Mouse (Mus musculus): ENCODE data around the gene Rhoj. TPM values are rescaled to one million over a fixed set of nuclear protein-coding genes. Genes with fewer than 3 reads are reported as not detected.

Rhoj gene
- 84.9 and 92.2 TPM in 2 replicates for polyA plus RNA-seq (2012; rRNA removed)

GRCm38 (mm10) chr12:75307961-75308951, at the start of gene Rhoj:
TSS of gene Rhoj (plus strand) at chr12:75308322.
- H3K4me1 ChIP-seq (ENCODE audit: control insufficient read depth, insufficient read depth, low read length): peaks cover 4% of the 10 kb centered on the region; the same call in 1 of the 2 replicates
- TF ChIP-seq POLR2A (IDR thresholded peaks at IDR 0.05; ENCODE audit: borderline replicate concordance, extremely low read depth, low read depth, low read length) (0 out of 2 replicates have a peak, but pooled peaks have one; percentile 31), CTCF (IDR thresholded peaks at IDR 0.05; ENCODE audit: insufficient read depth, low read length) (no peak)
- peak; percentile 67 for DNase-seq
- WGBS: under 1% methylated on average over 34 of the region's 34 CpGs
- peak within 1 kb of the TSS; percentile 79 for H3K4me3 ChIP-seq (replicated peaks; ENCODE audit: extremely low read depth, low read depth, low read length)

GRCm38 (mm10) chr12:75271726-75272125, 36.4 kb upstream of the Rhoj start:
- H3K4me1 ChIP-seq (ENCODE audit: control insufficient read depth, insufficient read depth, low read length): no peaks in the 10 kb centered on the region
- WGBS: 19% methylated on average over 4 of the region's 4 CpGs
- no peak overlapping the region for H3K4me3 ChIP-seq (replicated peaks; ENCODE audit: extremely low read depth, low read depth, low read length)
- no peak for TF ChIP-seq POLR2A (IDR thresholded peaks at IDR 0.05; ENCODE audit: borderline replicate concordance, extremely low read depth, low read depth, low read length)
- no peak for TF ChIP-seq CTCF (IDR thresholded peaks at IDR 0.05; ENCODE audit: insufficient read depth, low read length)
- no peak for DNase-seq

GRCm38 (mm10) chr12:75275730-75276129, 32.4 kb upstream of the Rhoj start:
- TF ChIP-seq POLR2A (IDR thresholded peaks at IDR 0.05; ENCODE audit: borderline replicate concordance, extremely low read depth, low read depth, low read length): no peak
- TF ChIP-seq CTCF (IDR thresholded peaks at IDR 0.05; ENCODE audit: insufficient read depth, low read length): no peak
- 60% methylated on average over 2 of the region's 2 CpGs for WGBS
- no peak for DNase-seq
- Histone ChIP-seq H3K4me3 (replicated peaks; ENCODE audit: extremely low read depth, low read depth, low read length) (no peak overlapping the region), H3K4me1 (ENCODE audit: control insufficient read depth, insufficient read depth, low read length) (no peaks in the 10 kb centered on the region)

- H3K4me1 ChIP-seq (ENCODE audit: control insufficient read depth, insufficient read depth, low read length): no peaks in the 10 kb centered on the region; the same call in 1 of the 2 replicates
- DNase-seq: no peak
- WGBS: 88% methylated on average over 2 of the region's 2 CpGs
- TF ChIP-seq CTCF (IDR thresholded peaks at IDR 0.05; ENCODE audit: insufficient read depth, low read length) (no peak), POLR2A (IDR thresholded peaks at IDR 0.05; ENCODE audit: borderline replicate concordance, extremely low read depth, low read depth, low read length) (no peak)
- H3K4me3 ChIP-seq (replicated peaks; ENCODE audit: extremely low read depth, low read depth, low read length): no peak overlapping the region
These were observed 30.7 kb upstream of the Rhoj start for GRCm38 (mm10) chr12:75277425-75277824.

GRCm38 (mm10) chr12:75280502-75280901, 27.6 kb upstream of the Rhoj start:
- TF ChIP-seq CTCF (IDR thresholded peaks at IDR 0.05; ENCODE audit: insufficient read depth, low read length): peak; percentile 34; the same call in 1 of the 2 replicates
- no peak for TF ChIP-seq POLR2A (IDR thresholded peaks at IDR 0.05; ENCODE audit: borderline replicate concordance, extremely low read depth, low read depth, low read length)
- DNase-seq: peak; percentile 17
- WGBS: 63% methylated on average over 7 of the region's 7 CpGs
- Histone ChIP-seq H3K4me1 (ENCODE audit: control insufficient read depth, insufficient read depth, low read length) (peaks cover 11% of the 10 kb centered on the region), H3K4me3 (replicated peaks; ENCODE audit: extremely low read depth, low read depth, low read length) (no peak overlapping the region)

GRCm38 (mm10) chr12:75283226-75283625, 24.9 kb upstream of the Rhoj start:
- no peak for TF ChIP-seq POLR2A (IDR thresholded peaks at IDR 0.05; ENCODE audit: borderline replicate concordance, extremely low read depth, low read depth, low read length)
- no peak for TF ChIP-seq CTCF (IDR thresholded peaks at IDR 0.05; ENCODE audit: insufficient read depth, low read length)
- DNase-seq: peak; percentile 17
- 4% methylated on average over 2 of the region's 2 CpGs for WGBS
- Histone ChIP-seq H3K4me1 (ENCODE audit: control insufficient read depth, insufficient read depth, low read length) (peaks cover 13% of the 10 kb centered on the region), H3K4me3 (replicated peaks; ENCODE audit: extremely low read depth, low read depth, low read length) (no peak overlapping the region)

GRCm38 (mm10) chr12:75286166-75286565, 22.0 kb upstream of the Rhoj start:
- DNase-seq: no peak
- Histone ChIP-seq H3K4me3 (replicated peaks; ENCODE audit: extremely low read depth, low read depth, low read length) (no peak overlapping the region), H3K4me1 (ENCODE audit: control insufficient read depth, insufficient read depth, low read length) (peaks cover 13% of the 10 kb centered on the region)
- 54% methylated on average over 3 of the region's 3 CpGs for WGBS
- TF ChIP-seq POLR2A (IDR thresholded peaks at IDR 0.05; ENCODE audit: borderline replicate concordance, extremely low read depth, low read depth, low read length) (no peak), CTCF (IDR thresholded peaks at IDR 0.05; ENCODE audit: insufficient read depth, low read length) (no peak)

GRCm38 (mm10) chr12:75290524-75290923, 17.6 kb upstream of the Rhoj start:
- DNase-seq: no peak
- Histone ChIP-seq H3K4me1 (ENCODE audit: control insufficient read depth, insufficient read depth, low read length) (peaks cover 2% of the 10 kb centered on the region; the same call in 1 of the 2 replicates), H3K4me3 (replicated peaks; ENCODE audit: extremely low read depth, low read depth, low read length) (no peak overlapping the region)
- TF ChIP-seq CTCF (IDR thresholded peaks at IDR 0.05; ENCODE audit: insufficient read depth, low read length): no peak
- no peak for TF ChIP-seq POLR2A (IDR thresholded peaks at IDR 0.05; ENCODE audit: borderline replicate concordance, extremely low read depth, low read depth, low read length)
- 47% methylated on average over 2 of the region's 2 CpGs for WGBS

GRCm38 (mm10) chr12:75291556-75291955, 16.6 kb upstream of the Rhoj start:
- DNase-seq: no peak
- Histone ChIP-seq H3K4me1 (ENCODE audit: control insufficient read depth, insufficient read depth, low read length) (peaks cover 2% of the 10 kb centered on the region; the same call in 1 of the 2 replicates), H3K4me3 (replicated peaks; ENCODE audit: extremely low read depth, low read depth, low read length) (no peak overlapping the region)
- 82% methylated on average over 5 of the region's 5 CpGs for WGBS
- TF ChIP-seq POLR2A (IDR thresholded peaks at IDR 0.05; ENCODE audit: borderline replicate concordance, extremely low read depth, low read depth, low read length) (no peak), CTCF (IDR thresholded peaks at IDR 0.05; ENCODE audit: insufficient read depth, low read length) (no peak)
